Mouse (Mus musculus) liver, embryonic 14 days (tissue): ENCODE measurements around the gene Kif5c. TPM values are rescaled to one million over a fixed set of nuclear protein-coding genes. Genes with fewer than 3 reads are reported as not detected.

Experiments
- polyA plus RNA-seq: library from polyadenylated mRNA; depleted of rRNA; stranded (reverse); fragments of >200 nt; gene quantifications from 2 replicates; pipeline ENCODE4 v1.2.3, GENCODE M21; 2012; rRNA removed

Gene Kif5c
- 0.10 and 0.13 TPM in 2 replicates for polyA plus RNA-seq

DNA sequence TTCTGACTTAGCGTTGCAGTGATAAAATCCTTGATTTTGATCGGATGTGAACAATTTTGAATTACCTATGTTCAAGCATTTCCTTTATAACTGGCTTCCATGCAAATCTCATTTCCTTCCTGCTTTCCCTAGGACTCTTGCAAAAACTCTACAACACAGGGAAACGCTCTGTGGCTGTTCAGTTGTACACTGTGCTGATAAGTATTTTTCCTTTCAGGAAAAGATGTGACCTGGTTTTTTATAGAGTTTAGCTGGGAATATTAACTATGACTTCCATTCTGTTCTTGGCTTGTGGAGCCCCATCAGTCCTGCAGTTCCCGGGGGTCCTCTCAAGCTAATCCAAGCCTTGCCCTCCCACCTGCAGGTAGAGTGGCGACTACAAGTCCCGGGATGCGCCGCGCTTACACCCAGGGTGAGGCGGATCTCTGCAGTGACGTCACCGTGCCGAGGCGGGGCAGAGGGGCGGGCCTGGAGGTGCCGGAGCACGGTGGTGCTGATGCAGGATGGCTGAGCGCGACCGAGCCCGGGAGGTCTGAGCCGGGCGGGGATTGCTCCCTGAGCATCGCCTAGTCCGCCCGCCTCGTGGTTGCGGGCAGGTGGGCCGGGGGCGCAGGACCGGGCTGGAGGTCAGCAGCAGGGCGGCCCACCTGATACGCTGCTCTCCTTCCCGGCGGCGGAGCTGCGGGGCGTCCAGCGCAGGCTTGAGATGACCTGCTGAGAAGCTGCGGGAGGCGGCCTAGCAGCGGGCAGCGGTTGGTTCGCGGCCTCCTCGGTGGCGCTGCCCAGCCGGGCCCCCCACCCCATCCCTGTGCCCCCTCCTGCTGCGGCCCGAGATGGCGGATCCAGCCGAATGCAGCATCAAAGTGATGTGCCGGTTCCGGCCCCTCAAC, at the start of gene Kif5c:
Gene Kif5c, plus strand, starts transcription at position 470 of the 890 bp plus-strand sequence.

GRCm38 (mm10) chr2:49787376-49788050, 168.4 kb downstream of the Kif5c start, which contains the start of gene Lypd6b:
TSS of gene Lypd6b (plus strand) at chr2:49787688.

Other genes starting within 250 kb of the Kif5c start
- gene Epc2, start 167.8 kb upstream of the Kif5c start, polyA plus RNA-seq: 4.5 and 4.6 TPM in 2 replicates
- gene Lypd6b, start 168.4 kb downstream of the Kif5c start, polyA plus RNA-seq: not detected in 2 replicates